Mouse (Mus musculus) neural tube, embryonic 13.5 days (tissue): ENCODE measurements around the gene Trak2. TPM values are rescaled to one million over a fixed set of nuclear protein-coding genes. Genes with fewer than 3 reads are reported as not detected.

Source experiments
- ATAC-seq: fragments of 200-750 bp; cut with Nextera tagmentation; 2 replicates; pipeline ENCODE4 v1.8.0; 2017; ENCODE audit warnings: low read depth, mild to moderate bottlenecking, moderate TSS enrichment, moderate library complexity
- H3K27ac ChIP-seq: fragments of 300-500 bp; sonication (generic); replicated peaks from 2 replicates; pipeline ENCODE4 v1.5.1; 2015; ENCODE audit warnings: moderate library complexity, mild to moderate bottlenecking, inconsistent platforms
- H3K27me3 ChIP-seq: fragments of 300-500 bp; sonication (generic); 2 replicates; pipeline ENCODE4 v1.6.1; 2015; ENCODE audit warnings: mild to moderate bottlenecking, inconsistent platforms
- H3K36me3 ChIP-seq: fragments of 300-500 bp; sonication (generic); 2 replicates; pipeline ENCODE4 v1.6.1; 2015; ENCODE audit warnings: mild to moderate bottlenecking, inconsistent platforms
- H3K4me1 ChIP-seq: fragments of 300-500 bp; sonication (generic); replicated peaks from 2 replicates; pipeline ENCODE4 v1.6.1; 2015; ENCODE audit warnings: inconsistent platforms
- H3K4me2 ChIP-seq: fragments of 300-500 bp; sonication (generic); 2 replicates; pipeline ENCODE4 v1.6.1; 2015; ENCODE audit warnings: inconsistent platforms, mild to moderate bottlenecking, moderate library complexity
- H3K4me3 ChIP-seq: fragments of 300-500 bp; sonication (generic); 2 replicates; pipeline ENCODE4 v1.5.1; 2015; ENCODE audit warnings: mild to moderate bottlenecking, inconsistent platforms
- H3K9ac ChIP-seq: fragments of 300-500 bp; sonication (generic); 2 replicates; pipeline ENCODE4 v1.6.1; 2015; ENCODE audit warnings: moderate library complexity, mild to moderate bottlenecking, inconsistent platforms
- H3K9me3 ChIP-seq: fragments of 300-500 bp; sonication (generic); 2 replicates; pipeline ENCODE4 v1.6.1; 2016; ENCODE audit warnings: inconsistent platforms
- WGBS: fragments of 180-500 bp; shearing (Covaris S2); methylation state at CpG from one replicate; pipeline ENCODE4 v1.1.7; 2015; 5-methylcytosine and 5-hydroxymethylcytosine counted together
- polyA plus RNA-seq: library from polyadenylated mRNA; unstranded; fragments of >200 nt; fragmentation: Nextera tagmentation; extraction: Ambion mirVana; gene quantifications from 2 replicates; pipeline ENCODE4 v1.2.1, GENCODE M21; 2015

Gene Trak2
- polyA plus RNA-seq, 1 experiment from 2014 or later: 15.9 TPM

- ATAC-seq: no peak
- Histone ChIP-seq H3K4me3 (no peak overlapping the region), H3K9me3 (no peaks in the 10 kb centered on the region), H3K27me3 (no peaks in the 10 kb centered on the region), H3K36me3 (no peaks in the 10 kb centered on the region), H3K4me2 (no peak overlapping the region), H3K9ac (no peak overlapping the region), H3K4me1 (peaks cover 18% of the 10 kb centered on the region), H3K27ac (no peak overlapping the region)
- 88% methylated on average over 5 of the region's 5 CpGs for WGBS
Measured at GRCm38 (mm10) chr1:58952526-58952925, 20.7 kb downstream of the Trak2 start.

GRCm38 (mm10) chr1:58951841-58952240 lies 21.4 kb downstream of the Trak2 start:
- Histone ChIP-seq H3K4me3 (no peak overlapping the region), H3K4me2 (no peak overlapping the region), H3K9ac (no peak overlapping the region), H3K9me3 (no peaks in the 10 kb centered on the region), H3K27me3 (no peaks in the 10 kb centered on the region), H3K27ac (no peak overlapping the region), H3K4me1 (peaks cover 14% of the 10 kb centered on the region), H3K36me3 (no peaks in the 10 kb centered on the region)
- WGBS: 85% methylated on average over 4 of the region's 4 CpGs
- no peak for ATAC-seq

GRCm38 (mm10) chr1:58950899-58951648 lies 22.2 kb downstream of the Trak2 start:
- no peak for ATAC-seq
- Histone ChIP-seq H3K27me3 (no peaks in the 10 kb centered on the region), H3K9ac (no peak overlapping the region), H3K4me3 (no peak overlapping the region), H3K4me2 (no peak overlapping the region), H3K27ac (no peak overlapping the region), H3K9me3 (no peaks in the 10 kb centered on the region), H3K36me3 (peaks cover 2% of the 10 kb centered on the region), H3K4me1 (peaks cover 14% of the 10 kb centered on the region)
- 43% methylated on average over 8 of the region's 8 CpGs for WGBS

- Histone ChIP-seq H3K4me2 (no peak overlapping the region), H3K27ac (no peak overlapping the region), H3K4me1 (peaks cover 14% of the 10 kb centered on the region), H3K9me3 (no peaks in the 10 kb centered on the region), H3K36me3 (peaks cover 16% of the 10 kb centered on the region), H3K9ac (no peak overlapping the region), H3K4me3 (no peak overlapping the region), H3K27me3 (no peaks in the 10 kb centered on the region)
- ATAC-seq: no peak
- 92% methylated on average over 6 of the region's 6 CpGs for WGBS
Measured at GRCm38 (mm10) chr1:58949561-58950106, 23.6 kb downstream of the Trak2 start.

GRCm38 (mm10) chr1:58946718-58947117 lies 26.5 kb downstream of the Trak2 start:
- Histone ChIP-seq H3K9me3 (no peaks in the 10 kb centered on the region), H3K4me3 (no peak overlapping the region), H3K4me1 (peaks cover 4% of the 10 kb centered on the region; the same call in 1 of the 2 replicates), H3K4me2 (no peak overlapping the region), H3K27ac (no peak overlapping the region), H3K36me3 (peaks cover 18% of the 10 kb centered on the region), H3K27me3 (no peaks in the 10 kb centered on the region), H3K9ac (no peak overlapping the region)
- WGBS: 94% methylated on average over 9 of the region's 9 CpGs
- ATAC-seq: no peak

GRCm38 (mm10) chr1:58945960-58946670 lies 27.1 kb downstream of the Trak2 start:
- WGBS: 93% methylated on average over 7 of the region's 7 CpGs
- no peak for ATAC-seq
- Histone ChIP-seq H3K4me1 (0 out of 2 replicates have a peak, but pooled peaks cover under 1% of the 10 kb centered on the region), H3K4me2 (no peak overlapping the region), H3K27ac (no peak overlapping the region), H3K9me3 (no peaks in the 10 kb centered on the region), H3K4me3 (no peak overlapping the region), H3K27me3 (no peaks in the 10 kb centered on the region), H3K36me3 (peaks cover 18% of the 10 kb centered on the region), H3K9ac (no peak overlapping the region)

- 99% methylated on average over 2 of the region's 2 CpGs for whole genome bisulfite sequencing
- no peaks in the 10 kb centered on the region for H3K4me1 ChIP-seq
- H3K4me2 ChIP-seq: no peak overlapping the region
- H3K27ac ChIP-seq: no peak overlapping the region
- no peak overlapping the region for H3K4me3 ChIP-seq
- H3K36me3 ChIP-seq: peaks cover 20% of the 10 kb centered on the region
- H3K9me3 ChIP-seq: no peaks in the 10 kb centered on the region
- ATAC-seq: no peak
- no peaks in the 10 kb centered on the region for H3K27me3 ChIP-seq
- no peak overlapping the region for H3K9ac ChIP-seq
Measured at GRCm38 (mm10) chr1:58945523-58945922, 27.7 kb downstream of the Trak2 start.

GRCm38 (mm10) chr1:58937606-58938099 lies 35.6 kb downstream of the Trak2 start:
- no peak overlapping the region for H3K9ac ChIP-seq
- H3K27me3 ChIP-seq: no peaks in the 10 kb centered on the region
- WGBS: 83% methylated on average over 9 of the region's 9 CpGs
- no peak overlapping the region for H3K4me2 ChIP-seq
- ATAC-seq: no peak
- H3K27ac ChIP-seq: no peak overlapping the region
- no peaks in the 10 kb centered on the region for H3K4me1 ChIP-seq
- no peak overlapping the region for H3K4me3 ChIP-seq
- H3K36me3 ChIP-seq: peaks cover 14% of the 10 kb centered on the region
- no peaks in the 10 kb centered on the region for H3K9me3 ChIP-seq

GRCm38 (mm10) chr1:58936746-58937605 lies 36.3 kb downstream of the Trak2 start:
- no peak for ATAC-seq
- no peak overlapping the region for H3K4me3 ChIP-seq
- 93% methylated on average over 10 of the region's 10 CpGs for WGBS
- H3K27me3 ChIP-seq: no peaks in the 10 kb centered on the region
- no peaks in the 10 kb centered on the region for H3K9me3 ChIP-seq
- no peak overlapping the region for H3K9ac ChIP-seq
- peaks cover 14% of the 10 kb centered on the region for H3K36me3 ChIP-seq
- H3K27ac ChIP-seq: no peak overlapping the region
- no peak overlapping the region for H3K4me2 ChIP-seq
- H3K4me1 ChIP-seq: no peaks in the 10 kb centered on the region

GRCm38 (mm10) chr1:58926664-58927063 lies 46.6 kb downstream of the Trak2 start:
- 90% methylated on average over 5 of the region's 5 CpGs for WGBS

GRCm38 (mm10) chr1:58917566-58917965 lies 55.7 kb downstream of the Trak2 start:
- Histone ChIP-seq H3K9ac (no peak overlapping the region), H3K27me3 (no peaks in the 10 kb centered on the region), H3K4me2 (no peak overlapping the region), H3K36me3 (peaks cover 88% of the 10 kb centered on the region), H3K27ac (no peak overlapping the region), H3K9me3 (no peaks in the 10 kb centered on the region), H3K4me1 (no peaks in the 10 kb centered on the region), H3K4me3 (no peak overlapping the region)
- WGBS: 80% methylated on average over 6 of the region's 6 CpGs
- no peak for ATAC-seq

More at GRCm38 (mm10) chr1:58926664-58927063, 46.6 kb downstream of the Trak2 start:
- Histone ChIP-seq H3K4me3 (no peak overlapping the region), H3K4me2 (no peak overlapping the region), H3K27ac (no peak overlapping the region), H3K36me3 (peaks cover 37% of the 10 kb centered on the region), H3K4me1 (no peaks in the 10 kb centered on the region), H3K27me3 (no peaks in the 10 kb centered on the region), H3K9me3 (no peaks in the 10 kb centered on the region; the same call in 1 of the 2 replicates), H3K9ac (no peak overlapping the region)
- no peak for ATAC-seq
